Mouse (Mus musculus) limb, embryonic 10.5 days (tissue): ENCODE results near the gene Evi5. TPM values are rescaled to one million over a fixed set of nuclear protein-coding genes. Genes with fewer than 3 reads are reported as not detected.

ENCODE experiments used
- DNase-seq: peaks from one replicate; pipeline ENCODE4 v3.0.0-alpha.2; 2017; ENCODE audit warnings: low spot score
- H3K27ac ChIP-seq: fragments of 300-500 bp; sonication (generic); 2 replicates; pipeline ENCODE4 v1.5.1; 2016; ENCODE audit warnings: mild to moderate bottlenecking
- H3K27me3 ChIP-seq: fragments of 300-500 bp; sonication (generic); 2 replicates; pipeline ENCODE4 v1.6.1; 2016; ENCODE audit warnings: low read depth, mild to moderate bottlenecking; ENCODE audit not compliant: poor library complexity, severe bottlenecking
- H3K36me3 ChIP-seq: fragments of 300-500 bp; sonication (generic); 2 replicates; pipeline ENCODE4 v1.6.1; 2016; ENCODE audit warnings: mild to moderate bottlenecking, moderate library complexity
- H3K4me1 ChIP-seq: fragments of 300-500 bp; sonication (generic); 2 replicates; pipeline ENCODE4 v1.6.1; 2016
- H3K4me3 ChIP-seq: fragments of 300-500 bp; sonication (generic); 2 replicates; pipeline ENCODE4 v1.5.1; 2016; ENCODE audit warnings: mild to moderate bottlenecking, moderate library complexity
- H3K9me3 ChIP-seq: fragments of 300-500 bp; sonication (generic); replicated peaks from 2 replicates; pipeline ENCODE4 v1.6.1; 2016; ENCODE audit warnings: mild to moderate bottlenecking
- WGBS: fragments of 180-500 bp; shearing (Covaris S2); methylation state at CpG from one replicate; pipeline ENCODE4 v1.1.7; 2016; 5-methylcytosine and 5-hydroxymethylcytosine counted together
- polyA plus RNA-seq: library from polyadenylated mRNA; unstranded; fragments of >200 nt; fragmentation: Nextera tagmentation; extraction: Ambion mirVana; gene quantifications from 2 replicates; pipeline ENCODE4 v1.2.1, GENCODE M21; 2016

Evi5 gene
- polyA plus RNA-seq, 1 experiment from 2014 or later = 61.8 TPM

- WGBS = 96% methylated on average over 7 of the region's 7 CpGs
- Histone ChIP-seq H3K27ac (no peak overlapping the region), H3K27me3 (no peaks in the 10 kb centered on the region), H3K4me3 (no peak overlapping the region), H3K9me3 (no peaks in the 10 kb centered on the region), H3K36me3 (peaks cover 6% of the 10 kb centered on the region; the same call in 1 of the 2 replicates), H3K4me1 (no peaks in the 10 kb centered on the region)
- no peak for DNase-seq
Measured at GRCm38 (mm10) chr5:107753656-107754055, 121.3 kb downstream of the Evi5 start.

DNA sequence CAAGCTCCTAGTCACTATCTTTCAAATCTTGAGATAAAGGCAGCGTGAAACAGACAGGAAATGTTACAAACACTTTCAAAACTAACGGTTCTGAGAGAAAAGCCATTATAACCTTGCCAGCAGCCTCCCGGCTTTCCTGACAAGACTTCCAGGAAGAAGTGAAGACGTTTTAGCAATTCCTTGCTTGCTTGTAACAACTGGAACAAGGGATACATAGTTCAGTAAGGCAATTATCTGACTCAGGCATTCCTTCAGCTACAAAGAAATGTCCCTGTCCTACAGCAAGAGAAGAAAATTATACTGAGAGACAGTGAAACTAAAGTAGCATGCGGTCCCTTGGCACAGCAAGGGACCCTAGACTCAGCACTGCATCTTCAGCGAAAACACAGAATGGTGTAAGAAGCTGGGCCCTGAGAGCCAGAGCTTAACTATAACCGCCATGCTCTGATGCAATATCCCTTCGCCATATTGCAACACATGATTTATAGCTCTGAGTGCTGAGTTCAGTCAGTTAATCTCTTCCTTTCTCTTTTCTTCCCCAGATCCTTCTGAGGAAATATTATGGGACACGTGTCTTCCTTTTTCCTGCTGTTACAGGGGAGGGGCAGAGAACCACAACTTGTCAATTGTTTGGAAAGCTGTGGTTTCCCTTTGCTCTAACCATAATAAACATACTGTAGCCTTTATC lies 125.5 kb downstream of the Evi5 start:
- 74% methylated on average over 9 of the region's 9 CpGs for WGBS
- no peak overlapping the region for H3K4me3 ChIP-seq
- no peak overlapping the region for H3K27ac ChIP-seq
- H3K4me1 ChIP-seq = no peaks in the 10 kb centered on the region
- no peaks in the 10 kb centered on the region for H3K9me3 ChIP-seq
- H3K27me3 ChIP-seq = no peaks in the 10 kb centered on the region
- H3K36me3 ChIP-seq = no peaks in the 10 kb centered on the region
- no peak for DNase-seq

DNA sequence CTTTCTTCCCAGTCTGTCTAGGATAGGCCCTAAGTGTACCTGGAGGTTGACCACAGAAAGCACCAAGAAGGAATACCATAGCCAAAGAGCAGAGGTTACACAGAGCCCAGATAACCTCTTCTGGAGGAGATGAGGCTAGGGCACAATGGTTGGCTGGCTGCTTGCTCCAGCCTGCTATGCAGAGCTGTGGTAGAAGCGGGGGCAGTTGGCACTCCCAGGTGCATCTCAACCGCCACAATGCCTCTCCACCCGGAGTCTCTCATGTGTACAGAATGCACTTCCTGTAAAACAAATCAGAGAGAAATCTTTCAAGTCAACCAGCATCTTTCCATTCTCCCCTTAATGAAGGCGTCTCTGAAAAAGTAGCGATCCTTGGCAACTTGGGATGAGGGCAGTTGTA lies 135.9 kb downstream of the Evi5 start:
- Histone ChIP-seq H3K27ac (no peak overlapping the region), H3K36me3 (0 out of 2 replicates have a peak, but pooled peaks cover 3% of the 10 kb centered on the region), H3K9me3 (no peaks in the 10 kb centered on the region), H3K27me3 (no peaks in the 10 kb centered on the region), H3K4me1 (no peaks in the 10 kb centered on the region), H3K4me3 (no peak overlapping the region)
- DNase-seq = no peak
- WGBS = 94% methylated on average over 5 of the region's 5 CpGs

DNA sequence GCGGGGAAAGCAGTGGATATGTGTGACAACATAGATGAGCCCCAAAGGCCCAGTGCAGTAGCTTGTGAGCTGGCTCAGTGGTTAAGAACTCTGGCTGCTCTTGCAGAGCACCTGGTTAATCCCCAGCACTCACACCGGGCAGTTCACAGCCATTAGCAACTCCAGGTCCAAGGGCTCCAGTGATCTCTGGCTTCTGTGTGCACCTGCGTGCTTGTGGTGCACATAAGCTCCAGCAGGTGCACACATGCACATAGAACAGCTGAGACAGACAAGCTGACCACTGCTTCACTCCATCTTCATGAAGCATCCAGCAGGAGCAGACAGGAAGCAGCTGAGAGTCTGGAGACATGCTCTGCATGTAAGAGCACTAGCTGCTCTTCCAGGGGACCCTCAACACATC lies 136.6 kb downstream of the Evi5 start:
- Histone ChIP-seq H3K27me3 (no peaks in the 10 kb centered on the region), H3K4me1 (no peaks in the 10 kb centered on the region), H3K36me3 (0 out of 2 replicates have a peak, but pooled peaks cover 3% of the 10 kb centered on the region), H3K4me3 (no peak overlapping the region), H3K27ac (no peak overlapping the region), H3K9me3 (no peaks in the 10 kb centered on the region)
- WGBS = 88% methylated on average over 3 of the region's 3 CpGs
- DNase-seq = no peak

- H3K27me3 ChIP-seq = peaks cover 15% of the 10 kb centered on the region
- 90% methylated on average over 5 of the region's 5 CpGs for WGBS
- no peaks in the 10 kb centered on the region for H3K4me1 ChIP-seq
- no peak for DNase-seq
- 0 out of 2 replicates have a peak, but pooled peaks cover 3% of the 10 kb centered on the region for H3K36me3 ChIP-seq
- no peak overlapping the region for H3K4me3 ChIP-seq
- H3K27ac ChIP-seq = no peak overlapping the region
- no peaks in the 10 kb centered on the region for H3K9me3 ChIP-seq
Measured at GRCm38 (mm10) chr5:107736171-107736570, 138.7 kb downstream of the Evi5 start.

GRCm38 (mm10) chr5:107731844-107732243 lies 143.1 kb downstream of the Evi5 start:
- no peaks in the 10 kb centered on the region for H3K36me3 ChIP-seq
- no peak overlapping the region for H3K4me3 ChIP-seq
- no peak overlapping the region for H3K27ac ChIP-seq
- DNase-seq = no peak
- whole genome bisulfite sequencing = 32% methylated on average over 2 of the region's 2 CpGs
- no peaks in the 10 kb centered on the region for H3K9me3 ChIP-seq
- peaks cover 1% of the 10 kb centered on the region for H3K4me1 ChIP-seq
- peaks cover 59% of the 10 kb centered on the region for H3K27me3 ChIP-seq

DNA sequence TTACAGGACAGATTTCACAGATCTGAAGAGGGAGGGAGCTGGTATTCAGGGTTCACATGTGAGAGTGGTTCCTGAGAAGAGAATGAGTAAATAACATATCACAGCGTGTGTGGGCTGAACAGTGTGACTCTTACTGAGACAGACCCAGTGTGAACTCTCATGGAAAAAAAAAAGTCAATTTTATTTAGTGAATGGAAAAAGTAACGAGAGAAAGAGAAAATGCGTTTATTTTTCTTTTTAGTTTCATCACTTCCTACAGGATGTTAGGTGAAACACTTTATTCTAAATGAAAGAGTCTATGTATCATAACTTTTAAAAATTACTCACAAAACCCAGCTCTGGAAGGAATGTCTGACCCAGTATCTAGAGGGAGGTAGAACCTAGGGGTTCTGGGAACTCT lies 143.5 kb downstream of the Evi5 start:
- peaks cover 6% of the 10 kb centered on the region for H3K4me1 ChIP-seq
- H3K9me3 ChIP-seq = no peaks in the 10 kb centered on the region
- no peak overlapping the region for H3K4me3 ChIP-seq
- H3K27ac ChIP-seq = no peak overlapping the region
- 53% methylated on average over 3 of the region's 3 CpGs for WGBS
- no peak for DNase-seq
- no peaks in the 10 kb centered on the region for H3K36me3 ChIP-seq
- H3K27me3 ChIP-seq = peaks cover 63% of the 10 kb centered on the region

DNA sequence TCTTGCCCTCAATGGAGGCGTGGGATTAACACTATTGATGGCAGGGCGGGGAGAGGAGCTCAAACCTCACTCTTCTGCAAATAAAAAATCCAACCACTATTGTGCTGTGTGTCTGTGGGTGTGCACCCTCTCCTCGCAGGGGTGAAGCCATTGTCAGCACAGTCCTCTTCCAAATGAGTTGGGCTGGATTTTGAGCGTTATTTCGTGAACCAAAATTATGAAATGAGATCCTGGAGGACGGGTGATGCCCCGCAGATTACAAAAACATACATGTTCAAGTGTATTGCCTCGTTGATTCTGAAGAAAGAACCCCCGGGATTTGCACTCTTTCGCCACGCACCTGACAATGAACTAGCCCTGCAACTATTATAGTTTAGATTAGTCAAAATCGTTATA lies 147.9 kb downstream of the Evi5 start:
- DNase-seq = no peak
- Histone ChIP-seq H3K4me3 (peak overlapping the region; percentile 44), H3K9me3 (no peaks in the 10 kb centered on the region), H3K36me3 (no peaks in the 10 kb centered on the region), H3K27ac (no peak overlapping the region), H3K4me1 (peaks cover 44% of the 10 kb centered on the region), H3K27me3 (peaks cover 100% of the 10 kb centered on the region)
- WGBS = 20% methylated on average over 12 of the region's 12 CpGs

DNA sequence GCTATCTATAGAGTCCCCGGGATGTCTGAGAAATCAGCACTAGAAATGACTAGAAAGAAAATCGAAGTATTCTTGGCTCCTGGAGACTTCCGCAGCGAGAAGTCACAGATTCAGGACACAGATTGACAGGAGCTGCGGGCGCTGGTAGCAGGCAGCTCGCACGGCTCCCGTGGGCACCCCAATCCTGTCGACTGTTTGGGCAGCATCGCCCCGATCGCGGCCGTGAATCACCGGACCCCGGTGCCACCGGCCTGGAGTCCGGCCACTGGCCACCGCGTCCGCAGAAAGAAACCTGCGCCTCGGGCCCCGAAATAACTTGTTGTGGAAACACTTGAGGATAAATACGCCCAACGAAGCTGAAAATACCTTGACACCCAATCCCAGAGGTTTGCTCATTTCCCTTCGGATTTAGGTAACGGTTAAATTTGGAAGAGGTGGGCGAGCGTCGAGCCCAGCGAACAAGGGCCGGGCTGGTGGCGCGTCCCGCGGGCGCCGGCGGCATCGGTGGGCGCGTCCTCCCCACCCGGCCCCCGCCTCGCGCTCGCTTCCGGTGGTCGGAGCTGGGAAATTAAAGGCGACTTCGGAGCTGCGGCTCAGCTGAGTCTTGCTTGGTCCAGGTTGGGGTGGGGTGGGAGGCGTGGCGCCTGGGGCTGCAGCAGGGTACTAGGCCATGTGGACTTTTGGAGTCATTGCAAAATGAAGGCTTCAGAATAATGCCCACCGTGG lies 148.5 kb downstream of the Evi5 start:
- Histone ChIP-seq H3K4me1 (peaks cover 48% of the 10 kb centered on the region), H3K36me3 (no peaks in the 10 kb centered on the region), H3K9me3 (no peaks in the 10 kb centered on the region), H3K4me3 (peak overlapping the region; percentile 44), H3K27ac (no peak overlapping the region), H3K27me3 (peaks cover 100% of the 10 kb centered on the region)
- under 1% methylated on average over 57 of the region's 57 CpGs for WGBS
- peak; percentile 67 for DNase-seq

DNA sequence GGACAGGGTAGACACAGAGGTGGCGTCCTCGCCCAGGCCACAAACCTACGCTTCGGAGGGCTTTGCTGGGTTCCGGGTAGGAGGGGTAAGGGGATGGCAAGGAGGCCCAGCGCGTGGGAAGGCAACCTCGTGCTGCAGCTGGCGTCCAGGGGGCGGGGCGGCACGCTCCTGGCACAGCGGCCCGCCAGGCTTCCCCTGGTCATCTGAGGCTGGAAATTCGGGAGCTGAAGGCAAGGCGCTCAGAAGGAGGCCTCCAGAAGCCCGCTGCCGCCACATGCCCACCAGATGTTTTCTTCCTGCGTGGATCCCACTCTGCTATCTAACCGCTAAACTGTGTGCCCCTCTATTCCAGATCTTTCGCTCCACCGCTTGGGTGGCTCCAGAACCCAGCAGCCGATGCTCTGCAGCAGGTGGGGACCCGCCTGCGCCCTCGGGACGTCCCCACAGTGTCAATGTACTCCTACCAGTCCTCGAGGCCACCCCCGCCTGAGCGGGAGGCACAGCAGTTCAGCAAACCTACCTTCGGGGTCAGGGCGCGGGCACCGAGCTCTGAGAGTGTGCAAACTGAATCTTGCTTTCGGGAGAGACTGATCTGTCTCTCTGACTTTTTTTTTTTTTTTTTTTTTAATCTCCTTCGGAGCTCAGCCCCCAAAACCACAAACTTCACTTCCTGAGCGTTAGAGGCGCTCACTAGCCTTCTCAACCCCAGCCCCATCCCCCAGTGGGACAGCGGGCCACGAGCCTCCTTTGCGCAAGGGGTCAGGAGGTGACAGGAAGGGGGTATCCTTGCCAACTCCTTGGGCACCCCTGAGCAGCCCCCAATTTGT lies 149.3 kb downstream of the Evi5 start, which contains the start of gene Gfi1:
Gene Gfi1, minus strand, starts transcription at position 602 of the 827 bp plus-strand sequence.
- H3K9me3 ChIP-seq = no peaks in the 10 kb centered on the region
- no peaks in the 10 kb centered on the region for H3K36me3 ChIP-seq
- peak; percentile 70 for DNase-seq
- no peak within 1 kb of the TSS for H3K27ac ChIP-seq
- peaks cover 55% of the 10 kb centered on the region for H3K4me1 ChIP-seq
- peaks cover 100% of the 10 kb centered on the region for H3K27me3 ChIP-seq
- WGBS = 2% methylated on average over 41 of the region's 41 CpGs
- peak within 1 kb of the TSS; percentile 44 for H3K4me3 ChIP-seq

- H3K4me1 ChIP-seq = peaks cover 55% of the 10 kb centered on the region
- no peak overlapping the region for H3K27ac ChIP-seq
- peak; percentile 72 for DNase-seq
- WGBS = under 1% methylated on average over 52 of the region's 52 CpGs
- peaks cover 100% of the 10 kb centered on the region for H3K27me3 ChIP-seq
- H3K9me3 ChIP-seq = no peaks in the 10 kb centered on the region
- no peaks in the 10 kb centered on the region for H3K36me3 ChIP-seq
- peak overlapping the region; percentile 44 for H3K4me3 ChIP-seq
Measured at GRCm38 (mm10) chr5:107724661-107725434, 150.1 kb downstream of the Evi5 start.
